Mouse (Mus musculus): ENCODE measurements at regions not wholly inside any gene's neighbourhood (a gene's known extent, or its start where the extent isn't known, plus 50 kb on each side); places are given as distances from the start of the nearest gene placed in this dataset.

- no peak for ATAC-seq (ENCODE audit: low TSS enrichment)
Measured at GRCm38 (mm10) chr3:64898610-64899009, 54.0 kb upstream of the Vmn2r7 start.

- ATAC-seq (ENCODE audit: low TSS enrichment): no peak
Measured at GRCm38 (mm10) chr3:64901317-64901892, 56.8 kb upstream of the Vmn2r7 start.

GRCm38 (mm10) chr3:64949307-64949706 lies 104.7 kb upstream of the Vmn2r7 start:
- peak; percentile 44 for ATAC-seq (ENCODE audit: low TSS enrichment)

- ATAC-seq (ENCODE audit: low TSS enrichment): peak; percentile 91
Measured at GRCm38 (mm10) chr3:64964667-64965415, 120.3 kb upstream of the Vmn2r7 start.

- no peak; the same call in 1 of the 2 replicates for ATAC-seq (ENCODE audit: low TSS enrichment)
Measured at GRCm38 (mm10) chr3:64965416-64965980, 120.9 kb upstream of the Vmn2r7 start.

- ATAC-seq (ENCODE audit: low TSS enrichment): no peak
Measured at GRCm38 (mm10) chr3:64968275-64968674, 123.7 kb upstream of the Vmn2r7 start.

GRCm38 (mm10) chr3:64984369-64984768 lies 124.8 kb upstream of the Kcnab1 start:
- peak; percentile 92 for ATAC-seq (ENCODE audit: low TSS enrichment)

- ATAC-seq (ENCODE audit: low TSS enrichment): peak; percentile 93
Measured at GRCm38 (mm10) chr3:64987665-64988064, 121.5 kb upstream of the Kcnab1 start.

- no peak for ATAC-seq (ENCODE audit: low TSS enrichment)
Measured at GRCm38 (mm10) chr3:64996451-64996850, 112.7 kb upstream of the Kcnab1 start.

- ATAC-seq (ENCODE audit: low TSS enrichment): no peak
Measured at GRCm38 (mm10) chr3:64997552-64997951, 111.6 kb upstream of the Kcnab1 start.

GRCm38 (mm10) chr3:65001131-65001530 lies 108.1 kb upstream of the Kcnab1 start:
- ATAC-seq (ENCODE audit: low TSS enrichment): no peak

GRCm38 (mm10) chr3:65002578-65002977 lies 106.6 kb upstream of the Kcnab1 start:
- no peak for ATAC-seq (ENCODE audit: low TSS enrichment)

GRCm38 (mm10) chr3:65006127-65006526 lies 103.1 kb upstream of the Kcnab1 start:
- no peak for ATAC-seq (ENCODE audit: low TSS enrichment)

GRCm38 (mm10) chr3:65006565-65006964 lies 102.6 kb upstream of the Kcnab1 start:
- no peak for ATAC-seq (ENCODE audit: low TSS enrichment)

GRCm38 (mm10) chr3:65023876-65024275 lies 85.3 kb upstream of the Kcnab1 start:
- no peak for ATAC-seq (ENCODE audit: low TSS enrichment)

- peak; percentile 95 for ATAC-seq (ENCODE audit: low TSS enrichment)
Measured at GRCm38 (mm10) chr3:65037626-65038025, 71.6 kb upstream of the Kcnab1 start.

GRCm38 (mm10) chr3:65047879-65048278 lies 61.3 kb upstream of the Kcnab1 start:
- no peak for ATAC-seq (ENCODE audit: low TSS enrichment)

- no peak for ATAC-seq (ENCODE audit: low TSS enrichment)
Measured at GRCm38 (mm10) chr3:65055401-65055800, 53.8 kb upstream of the Kcnab1 start.

Data from frontal cortex, adult (tissue).